Mouse (Mus musculus) CD4-positive, CD25-positive, alpha-beta regulatory T cell, adult 2 months (primary cell): ENCODE measurements at regions not wholly inside any gene's neighbourhood (a gene's known extent, or its start where the extent isn't known, plus 50 kb on each side); places are given as distances from the start of the nearest gene placed in this dataset.

Source experiments
- DNase-seq: peaks from one replicate; pipeline ENCODE4 v3.0.0-alpha.2; 2012; ENCODE audit warnings: low read depth, low spot score

GRCm38 (mm10) chr15:93650009-93650522 lies 54.4 kb upstream of the Prickle1 start:
- no peak for DNase-seq

DNA sequence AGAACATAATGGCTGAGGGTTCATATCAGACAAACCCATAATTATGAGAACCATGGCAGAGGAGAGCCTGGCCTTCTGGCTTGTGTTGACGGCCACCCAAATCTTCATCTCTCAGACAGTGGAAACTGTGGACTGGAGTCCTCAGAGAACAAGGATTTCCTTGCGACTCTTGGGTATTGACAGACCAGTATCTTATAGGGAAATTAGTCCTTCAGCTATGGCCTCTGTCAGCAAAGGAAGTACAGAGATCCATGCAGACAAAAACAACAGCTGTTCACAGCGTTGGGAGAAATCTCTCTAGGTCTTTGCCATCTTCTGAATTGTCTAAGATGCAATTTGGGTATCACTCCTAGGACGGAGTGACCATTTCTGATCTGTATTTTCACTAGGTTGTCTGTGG lies 53.0 kb upstream of the Prickle1 start:
- no peak for DNase-seq

GRCm38 (mm10) chr15:93646820-93647219 lies 51.1 kb upstream of the Prickle1 start:
- no peak for DNase-seq

GRCm38 (mm10) chr15:93645950-93646349 lies 50.3 kb upstream of the Prickle1 start:
- no peak for DNase-seq
